Mouse (Mus musculus): ENCODE results near the gene Rps15a. TPM values are rescaled to one million over a fixed set of nuclear protein-coding genes. Genes with fewer than 3 reads are reported as not detected.

The Rps15a gene
- polyA plus RNA-seq (2015; fragmentation: Nextera tagmentation; extraction: Ambion mirVana), result 616 and 815 TPM in 2 replicates

DNA sequence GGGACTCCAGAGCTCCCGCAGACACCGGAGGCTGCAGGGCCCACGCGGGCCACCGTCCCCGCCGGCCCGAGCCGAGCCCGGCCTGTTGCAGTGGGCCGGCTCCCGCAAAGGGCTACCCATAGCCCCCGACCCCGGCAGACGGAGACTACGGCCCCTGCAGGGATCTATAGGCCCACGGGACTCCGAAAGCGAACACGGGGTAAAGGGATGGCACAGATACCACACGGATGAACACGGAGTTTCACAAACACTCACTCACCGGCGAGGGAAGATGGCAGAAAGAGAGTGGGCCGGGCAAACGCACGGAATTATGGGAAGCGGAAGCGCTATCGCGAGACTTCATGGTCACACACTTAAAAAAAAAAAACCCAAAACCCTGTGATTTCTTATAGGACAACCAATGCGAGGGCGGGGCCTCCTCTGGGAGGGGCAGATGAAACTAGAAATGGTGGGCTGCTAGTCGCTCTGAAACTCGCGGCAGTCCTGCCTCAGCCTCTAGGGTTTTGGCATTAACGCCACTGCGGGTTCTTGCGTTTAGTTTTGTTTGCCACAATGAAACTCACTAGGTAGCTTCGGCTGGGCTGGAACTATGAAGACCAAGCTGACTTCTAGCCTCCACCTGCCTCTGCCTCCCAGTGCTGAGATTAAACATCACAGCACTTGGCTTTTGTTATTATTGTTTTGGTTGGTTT, at the start of gene Rps15a:
Gene Rps15a (minus strand): TSS at position 312 of the 692 bp plus-strand sequence.
- WGBS, result under 1% methylated on average over 38 of the region's 40 CpGs
- peak; percentile 82 for ATAC-seq (ENCODE audit: insufficient number of reproducible peaks, low FRiP score, low TSS enrichment, low read depth)
- Histone ChIP-seq H3K36me3 (peaks cover 69% of the 10 kb centered on the region), H3K27me3 (no peaks in the 10 kb centered on the region), H3K9me3 (no peaks in the 10 kb centered on the region), H3K4me3 (peak within 1 kb of the TSS; percentile 92), H3K27ac (peak within 1 kb of the TSS; percentile 93), H3K9ac (peak within 1 kb of the TSS; percentile 94), H3K4me1 (peaks cover 37% of the 10 kb centered on the region), H3K4me2 (peak within 1 kb of the TSS; percentile 76)

DNA sequence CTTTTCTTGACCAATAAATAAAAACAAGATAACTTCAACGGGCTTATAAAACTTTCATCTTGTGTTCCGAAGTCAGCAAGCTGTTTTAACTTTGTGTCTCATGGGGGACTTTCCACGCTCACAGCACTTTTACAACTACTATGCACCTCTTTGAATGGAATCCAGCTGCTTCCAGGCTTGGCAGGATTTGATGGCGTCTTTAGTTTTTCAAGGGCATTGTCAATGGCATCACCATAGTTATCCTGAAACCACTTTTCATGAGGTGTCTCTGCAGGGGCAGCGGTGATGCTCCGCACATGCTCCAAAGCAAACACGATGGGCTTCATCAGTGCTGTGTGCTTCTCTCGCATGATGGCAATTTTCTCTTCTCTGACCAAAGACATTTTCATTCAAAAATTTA, 47.0 kb upstream of the Rps15a start:
- peaks cover 46% of the 10 kb centered on the region for H3K36me3 ChIP-seq

DNA sequence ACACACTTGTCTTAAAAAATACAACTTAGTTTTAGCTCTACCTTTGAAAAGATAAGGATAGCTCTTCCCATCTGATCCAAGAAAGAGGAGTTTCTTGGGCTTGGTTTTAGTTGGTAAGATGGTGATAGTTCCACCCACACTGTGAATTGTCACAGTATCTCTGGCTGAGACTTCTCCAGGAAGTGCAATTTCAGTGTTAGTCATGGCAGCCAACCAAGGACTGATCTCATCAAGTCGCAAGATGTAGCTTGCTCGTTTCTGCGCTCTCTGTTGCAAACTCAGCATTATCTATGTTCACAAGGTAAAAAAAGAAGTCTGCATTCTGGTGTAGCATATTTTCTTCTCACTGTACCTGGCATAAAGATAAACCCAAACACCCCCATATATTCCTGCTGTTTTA, 44.1 kb upstream of the Rps15a start:
- Histone ChIP-seq H3K27ac (no peak overlapping the region), H3K36me3 (peaks cover 47% of the 10 kb centered on the region), H3K4me2 (no peak overlapping the region), H3K9me3 (no peaks in the 10 kb centered on the region), H3K4me1 (no peaks in the 10 kb centered on the region), H3K4me3 (no peak overlapping the region), H3K9ac (no peak overlapping the region), H3K27me3 (no peaks in the 10 kb centered on the region)
- ATAC-seq (ENCODE audit: insufficient number of reproducible peaks, low FRiP score, low TSS enrichment, low read depth), result no peak
- WGBS, result 92% methylated on average over 3 of the region's 3 CpGs

More for the DNA sequence above, 47.0 kb upstream of the Rps15a start:
- Histone ChIP-seq H3K27ac (no peak overlapping the region), H3K4me1 (no peaks in the 10 kb centered on the region), H3K9ac (no peak overlapping the region), H3K9me3 (no peaks in the 10 kb centered on the region), H3K4me2 (no peak overlapping the region), H3K27me3 (no peaks in the 10 kb centered on the region), H3K4me3 (no peak overlapping the region)
- ATAC-seq (ENCODE audit: insufficient number of reproducible peaks, low FRiP score, low TSS enrichment, low read depth), result no peak
- 79% methylated on average over 8 of the region's 8 CpGs for WGBS

DNA sequence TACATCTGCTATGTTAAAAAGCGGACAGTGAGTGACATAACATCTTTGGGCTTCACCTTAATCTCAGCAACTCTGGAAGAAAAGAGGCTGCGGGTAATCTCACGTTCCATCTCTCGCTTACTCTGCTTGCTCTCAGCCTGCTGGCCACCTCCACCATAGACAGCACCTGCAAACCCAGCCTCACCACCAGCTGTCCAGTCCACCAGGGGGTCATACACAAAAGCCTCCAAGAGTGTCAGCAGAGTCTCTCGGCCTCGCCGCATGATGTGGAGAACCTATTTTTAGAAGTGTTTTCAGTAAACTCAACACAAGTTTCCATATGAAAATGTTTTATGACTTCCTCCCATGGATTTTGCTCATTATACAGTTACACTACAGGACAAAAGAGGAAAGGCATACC, 40.5 kb upstream of the Rps15a start:
- no peak for ATAC-seq (ENCODE audit: insufficient number of reproducible peaks, low FRiP score, low TSS enrichment, low read depth)
- Histone ChIP-seq H3K4me3 (no peak overlapping the region), H3K9me3 (no peaks in the 10 kb centered on the region), H3K9ac (no peak overlapping the region), H3K4me1 (no peaks in the 10 kb centered on the region), H3K27me3 (no peaks in the 10 kb centered on the region), H3K27ac (no peak overlapping the region), H3K4me2 (no peak overlapping the region), H3K36me3 (peaks cover 69% of the 10 kb centered on the region)
- WGBS, result 83% methylated on average over 7 of the region's 7 CpGs

DNA sequence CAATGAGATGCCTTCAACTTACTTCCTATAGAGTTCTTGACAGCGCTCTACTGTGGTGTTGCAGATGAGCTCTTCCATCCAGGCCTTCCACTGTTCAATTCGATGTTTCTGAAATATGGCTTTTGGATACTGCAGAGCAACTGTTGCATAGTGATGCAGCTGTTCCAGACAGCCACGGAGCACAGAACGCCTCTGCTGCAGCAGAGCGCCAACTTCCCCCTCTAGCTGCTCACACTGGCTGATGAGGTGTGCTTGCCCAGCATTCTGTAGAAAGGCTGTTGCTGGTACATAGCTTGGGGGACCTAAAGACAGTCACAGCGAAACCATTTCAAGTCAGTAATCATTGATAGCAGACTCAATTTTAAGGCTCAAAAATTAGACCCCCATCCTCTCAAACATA, 38.2 kb upstream of the Rps15a start:
- Histone ChIP-seq H3K4me2 (no peak overlapping the region), H3K9me3 (no peaks in the 10 kb centered on the region), H3K27me3 (no peaks in the 10 kb centered on the region), H3K9ac (no peak overlapping the region), H3K4me3 (no peak overlapping the region), H3K36me3 (peaks cover 65% of the 10 kb centered on the region), H3K4me1 (no peaks in the 10 kb centered on the region), H3K27ac (no peak overlapping the region)
- WGBS, result 93% methylated on average over 6 of the region's 6 CpGs
- no peak for ATAC-seq (ENCODE audit: insufficient number of reproducible peaks, low FRiP score, low TSS enrichment, low read depth)

DNA sequence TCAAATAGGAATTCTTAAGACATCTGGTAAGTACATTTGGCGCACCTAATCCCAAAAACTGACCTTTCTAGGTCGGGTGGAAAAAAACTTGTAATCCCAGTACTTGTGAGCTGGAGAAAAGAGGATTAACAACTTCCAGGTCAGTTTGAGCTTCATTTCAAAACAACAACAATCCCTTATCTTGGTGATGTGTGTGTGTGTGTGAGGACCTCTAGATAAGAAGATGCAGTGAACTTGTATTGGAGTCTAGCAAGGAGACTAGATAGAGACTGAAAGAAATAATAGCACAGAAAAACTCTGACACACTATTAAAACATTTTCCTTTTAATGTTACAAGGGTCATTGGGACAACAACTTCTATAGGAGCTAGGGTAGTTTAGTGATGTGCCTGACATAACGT, 27.6 kb upstream of the Rps15a start:
- peaks cover 66% of the 10 kb centered on the region for H3K36me3 ChIP-seq
- 76% methylated on average over 3 of the region's 3 CpGs for WGBS
- no peak overlapping the region for H3K9ac ChIP-seq
- H3K27me3 ChIP-seq, result no peaks in the 10 kb centered on the region
- H3K9me3 ChIP-seq, result no peaks in the 10 kb centered on the region
- no peak overlapping the region for H3K4me2 ChIP-seq
- H3K4me1 ChIP-seq, result no peaks in the 10 kb centered on the region
- no peak overlapping the region for H3K27ac ChIP-seq
- ATAC-seq (ENCODE audit: insufficient number of reproducible peaks, low FRiP score, low TSS enrichment, low read depth), result no peak
- H3K4me3 ChIP-seq, result no peak overlapping the region

DNA sequence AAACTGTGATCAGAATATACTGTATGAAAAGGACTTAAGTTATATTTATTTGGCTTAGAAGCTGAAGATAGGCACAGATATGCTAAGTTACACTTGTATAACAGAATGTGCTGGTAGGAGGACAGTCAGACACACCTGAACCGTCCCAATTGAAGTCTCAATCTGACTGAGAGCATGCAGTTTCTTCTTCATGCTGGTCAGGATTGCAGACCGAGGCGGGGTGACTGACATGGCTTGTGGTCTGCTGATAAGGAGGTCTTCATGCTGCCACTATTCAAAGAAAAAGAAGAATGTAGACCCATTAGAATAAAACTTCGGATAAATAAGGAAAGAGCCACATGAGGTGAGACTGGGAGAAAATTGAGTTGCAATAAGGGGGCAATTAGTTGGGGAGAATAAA, 27.1 kb upstream of the Rps15a start:
- Histone ChIP-seq H3K27ac (no peak overlapping the region), H3K4me2 (no peak overlapping the region), H3K9me3 (no peaks in the 10 kb centered on the region), H3K36me3 (peaks cover 63% of the 10 kb centered on the region), H3K4me1 (no peaks in the 10 kb centered on the region), H3K9ac (no peak overlapping the region), H3K27me3 (no peaks in the 10 kb centered on the region), H3K4me3 (no peak overlapping the region)
- 92% methylated on average over 4 of the region's 4 CpGs for WGBS
- ATAC-seq (ENCODE audit: insufficient number of reproducible peaks, low FRiP score, low TSS enrichment, low read depth), result no peak

DNA sequence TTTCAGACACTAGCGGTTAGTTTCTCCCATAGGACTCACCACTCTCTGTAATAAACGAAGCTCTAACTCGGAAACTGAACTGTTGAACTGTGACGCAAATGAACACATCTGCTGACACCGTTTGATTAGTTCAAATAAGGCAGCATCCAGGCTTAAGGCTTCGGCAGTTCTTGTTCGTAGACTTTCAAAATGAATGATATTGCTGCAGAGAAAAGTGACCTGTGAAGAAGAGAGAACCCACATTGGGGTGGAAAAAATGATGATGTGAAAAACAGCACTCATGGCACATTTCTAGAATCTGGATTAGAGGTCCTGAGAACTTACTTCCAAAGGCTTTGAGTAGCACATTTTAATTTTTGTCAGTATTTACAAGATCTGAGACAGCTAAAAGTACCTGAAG, 25.3 kb upstream of the Rps15a start:
- Histone ChIP-seq H3K27me3 (no peaks in the 10 kb centered on the region), H3K4me3 (no peak overlapping the region), H3K4me2 (no peak overlapping the region), H3K9ac (no peak overlapping the region), H3K36me3 (peaks cover 73% of the 10 kb centered on the region), H3K9me3 (no peaks in the 10 kb centered on the region), H3K27ac (no peak overlapping the region), H3K4me1 (no peaks in the 10 kb centered on the region)
- WGBS, result 91% methylated on average over 7 of the region's 7 CpGs
- ATAC-seq (ENCODE audit: insufficient number of reproducible peaks, low FRiP score, low TSS enrichment, low read depth), result no peak

DNA sequence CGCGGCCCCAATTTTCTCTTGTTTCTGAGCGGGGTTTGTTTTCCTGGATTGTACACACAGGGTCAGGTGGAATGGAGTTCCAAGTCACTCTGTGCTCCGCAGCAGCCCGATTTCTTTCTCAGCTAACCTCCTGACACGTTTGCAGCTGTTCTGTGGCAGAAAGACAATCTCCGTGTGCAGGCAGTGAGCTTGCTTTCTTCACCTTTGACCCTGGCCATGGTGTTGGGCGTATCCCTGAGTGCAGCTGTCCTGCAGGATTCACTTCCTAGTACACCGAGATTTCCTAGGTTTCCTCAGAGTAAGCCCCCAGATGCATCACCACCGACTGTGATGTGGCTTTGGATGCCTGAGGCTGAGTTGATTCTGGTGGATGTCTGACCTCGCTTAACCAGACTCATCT, 19.1 kb upstream of the Rps15a start:
- Histone ChIP-seq H3K27ac (no peak overlapping the region), H3K9ac (no peak overlapping the region), H3K4me3 (no peak overlapping the region), H3K9me3 (no peaks in the 10 kb centered on the region), H3K36me3 (peaks cover 49% of the 10 kb centered on the region), H3K4me1 (peaks cover 1% of the 10 kb centered on the region), H3K27me3 (no peaks in the 10 kb centered on the region), H3K4me2 (no peak overlapping the region)
- WGBS, result 81% methylated on average over 11 of the region's 11 CpGs
- ATAC-seq (ENCODE audit: insufficient number of reproducible peaks, low FRiP score, low TSS enrichment, low read depth), result no peak; the same call in 1 of the 2 replicates

DNA sequence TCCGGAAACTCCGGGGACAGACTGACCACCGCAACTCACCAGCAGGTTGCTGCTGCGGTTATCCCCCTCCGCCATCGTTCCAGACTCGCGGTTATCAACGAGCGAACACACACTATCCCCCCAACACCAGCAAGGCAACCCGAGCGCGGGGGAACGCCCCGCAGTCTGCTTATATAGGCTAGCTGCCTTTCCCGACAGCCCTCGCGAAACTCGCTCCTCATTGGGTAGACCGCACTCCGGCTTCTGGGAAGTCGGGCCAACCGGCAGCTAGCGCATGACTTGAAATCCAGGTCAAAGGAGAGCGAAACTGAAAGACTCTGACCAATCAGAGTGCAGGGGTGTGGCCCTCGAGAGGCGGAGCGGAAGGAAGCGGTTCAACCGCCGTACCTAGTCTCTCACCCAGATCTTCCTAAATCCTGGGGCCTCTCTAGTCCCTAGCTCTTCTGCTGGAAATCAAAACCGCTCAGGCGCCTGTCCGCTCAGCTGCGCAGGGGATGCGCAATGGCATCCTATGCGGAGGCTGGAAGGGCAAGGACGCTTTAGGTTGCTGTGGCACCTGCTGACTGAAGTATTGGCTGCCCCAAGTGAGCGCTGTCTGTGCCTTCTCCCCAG, 13.5 kb upstream of the Rps15a start, which contains the start of gene Arl6ip1:
Gene Arl6ip1 (minus strand): TSS at position 233 of the 612 bp plus-strand sequence.
- H3K27me3 ChIP-seq, result no peaks in the 10 kb centered on the region
- WGBS, result under 1% methylated on average over 39 of the region's 39 CpGs
- H3K4me2 ChIP-seq, result peak within 1 kb of the TSS; percentile 75
- peak within 1 kb of the TSS; percentile 81 for H3K9ac ChIP-seq
- H3K27ac ChIP-seq, result peak within 1 kb of the TSS; percentile 92
- H3K36me3 ChIP-seq, result peaks cover 15% of the 10 kb centered on the region
- peaks cover 19% of the 10 kb centered on the region for H3K4me1 ChIP-seq
- peak; percentile 98 for ATAC-seq (ENCODE audit: insufficient number of reproducible peaks, low FRiP score, low TSS enrichment, low read depth)
- H3K4me3 ChIP-seq, result peak within 1 kb of the TSS; percentile 79
- no peaks in the 10 kb centered on the region for H3K9me3 ChIP-seq

DNA sequence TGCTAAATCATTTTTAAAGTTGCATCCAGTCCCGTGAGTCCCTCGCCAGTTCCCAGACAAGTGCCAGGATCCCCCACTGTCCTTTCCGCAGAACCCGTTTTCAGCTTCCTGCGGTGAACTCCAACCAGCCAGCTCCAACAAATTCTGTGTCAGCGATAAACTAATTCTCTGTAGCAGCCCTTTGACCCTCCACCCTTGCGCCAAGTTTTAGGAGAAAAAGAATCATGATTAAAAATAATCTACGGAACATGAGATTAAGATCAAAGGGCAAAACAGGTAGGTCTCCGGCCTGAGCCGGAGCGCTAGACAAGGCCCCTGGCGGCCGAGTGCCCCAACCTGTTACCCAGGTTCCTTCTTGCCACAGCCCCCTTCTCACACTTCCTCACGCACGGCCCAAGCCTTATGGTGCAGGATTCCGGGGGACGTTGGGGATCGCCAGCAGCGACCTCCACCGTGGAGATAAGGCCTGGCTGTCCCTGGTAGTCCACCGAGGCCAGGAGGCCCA, 13.0 kb upstream of the Rps15a start:
- Histone ChIP-seq H3K9me3 (no peaks in the 10 kb centered on the region), H3K4me2 (peak overlapping the region; percentile 75), H3K4me3 (peak overlapping the region; percentile 79), H3K36me3 (peaks cover 19% of the 10 kb centered on the region), H3K27me3 (no peaks in the 10 kb centered on the region), H3K9ac (peak overlapping the region; percentile 81), H3K27ac (peak overlapping the region; percentile 92), H3K4me1 (peaks cover 19% of the 10 kb centered on the region)
- 0% methylated on average over 21 of the region's 21 CpGs for WGBS
- peak; percentile 64 for ATAC-seq (ENCODE audit: insufficient number of reproducible peaks, low FRiP score, low TSS enrichment, low read depth)

DNA sequence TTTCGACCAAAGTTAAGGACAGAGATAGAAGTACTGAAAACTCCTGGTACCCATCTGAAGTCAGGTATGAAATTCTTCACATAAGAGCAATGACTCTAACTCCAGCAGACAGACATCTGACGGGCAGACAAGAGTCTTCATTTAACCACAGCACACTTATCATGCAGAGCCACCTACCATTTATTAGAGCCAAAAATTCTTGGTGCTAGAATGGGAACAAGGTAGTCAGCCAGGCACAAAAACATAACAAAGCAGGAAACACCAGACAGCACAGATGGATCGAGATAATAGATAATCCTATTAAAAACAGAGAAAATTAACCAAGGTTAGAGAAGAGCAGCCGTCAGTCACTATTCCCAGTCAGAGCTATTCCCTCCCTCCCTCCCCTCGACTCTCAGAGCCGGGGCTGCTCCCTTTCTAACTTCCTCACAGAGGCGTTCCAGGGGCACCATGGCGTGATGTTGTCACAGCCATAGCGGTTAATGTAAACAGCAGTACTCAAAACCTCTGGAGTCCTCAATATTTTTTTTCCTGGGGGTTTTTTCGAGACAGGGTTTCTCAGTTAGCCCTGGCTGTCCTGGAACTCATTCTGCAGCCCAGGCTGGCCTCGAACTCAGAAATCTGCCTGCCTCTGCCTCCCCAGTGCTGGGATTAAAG, 10.4 kb upstream of the Rps15a start:
- no peaks in the 10 kb centered on the region for H3K9me3 ChIP-seq
- no peak overlapping the region for H3K9ac ChIP-seq
- no peak overlapping the region for H3K27ac ChIP-seq
- H3K27me3 ChIP-seq, result no peaks in the 10 kb centered on the region
- no peak for ATAC-seq (ENCODE audit: insufficient number of reproducible peaks, low FRiP score, low TSS enrichment, low read depth)
- peaks cover 19% of the 10 kb centered on the region for H3K4me1 ChIP-seq
- peaks cover 33% of the 10 kb centered on the region for H3K36me3 ChIP-seq
- 78% methylated on average over 11 of the region's 11 CpGs for WGBS
- no peak overlapping the region for H3K4me2 ChIP-seq
- H3K4me3 ChIP-seq, result no peak overlapping the region
